Mouse (Mus musculus) spleen, embryonic (tissue): ENCODE measurements around the gene Fbxl15.

ENCODE experiments used
- CTCF ChIA-PET: fragments of 350-600 bp; sonication (Branson Sonifier 250); formaldehyde crosslinking; loops from one replicate; lab custom pipeline; 2022; lab: Charles Lee

Gene Fbxl15

GRCm38 (mm10) chr19:46344710-46345419 lies 16.9 kb downstream of the Fbxl15 start:
- CTCF ChIA-PET, result no interaction called here

DNA sequence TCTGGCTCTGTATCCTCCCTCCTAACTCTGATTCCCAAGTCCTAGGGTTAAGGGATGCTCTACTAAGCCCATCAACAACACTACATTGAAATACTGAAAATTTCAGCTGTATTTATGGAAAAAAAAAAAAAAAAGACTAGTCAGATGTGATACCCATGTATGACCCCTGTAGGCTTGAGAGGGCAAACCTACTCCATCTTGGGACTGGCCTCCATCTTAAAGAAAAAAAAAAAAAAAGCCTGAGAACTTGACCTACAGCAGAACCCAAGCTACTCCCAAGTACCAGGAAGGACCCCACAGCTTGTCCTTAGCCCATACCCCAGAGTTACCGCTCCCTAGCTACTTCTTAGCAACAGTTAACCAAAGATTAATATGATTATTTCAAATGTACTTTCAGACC lies 19.2 kb downstream of the Fbxl15 start:
- CTCF ChIA-PET, result interaction anchor here (0.6 to 0.7 kb wide), 3 partner anchors 22 to 791 kb away, joined by 3 to 7 read pairs (median 4); partner anchors contain the start of gene Calhm2

DNA sequence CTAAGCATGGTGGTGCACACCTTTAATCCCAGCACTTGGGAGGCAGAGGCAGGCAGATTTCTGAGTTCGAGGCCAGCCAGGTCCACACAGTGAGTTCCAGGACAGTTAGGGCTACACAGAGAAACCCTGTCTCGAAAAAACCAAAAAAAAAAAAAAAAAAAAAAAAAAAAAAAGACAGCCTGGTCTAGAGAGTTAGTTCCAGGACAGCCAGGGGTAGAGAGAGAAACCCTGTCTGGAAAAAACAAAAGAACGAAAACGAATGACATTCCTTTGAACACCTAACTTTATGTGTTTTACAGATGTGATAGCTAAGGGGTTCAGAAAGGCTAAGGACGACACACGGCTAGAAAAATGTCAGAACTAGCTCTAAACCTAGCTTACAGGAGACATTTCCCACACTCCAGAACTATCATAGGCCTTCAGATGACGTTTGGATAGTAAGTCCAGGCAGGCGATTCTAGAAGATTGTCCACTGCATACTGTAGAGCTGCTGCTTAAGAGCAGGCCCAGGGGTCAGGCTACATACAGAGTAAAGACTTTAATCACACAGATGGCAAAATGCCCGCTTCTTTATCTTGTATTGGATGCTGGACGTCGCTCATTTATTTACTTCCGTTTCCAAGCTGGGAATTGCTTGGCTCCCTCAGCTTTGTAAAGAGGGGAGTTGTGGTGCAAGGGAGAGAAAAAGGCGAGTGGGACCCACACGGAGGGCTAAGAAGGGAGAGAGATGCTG lies 20.1 kb downstream of the Fbxl15 start:
- CTCF ChIA-PET, result no interaction called here

- CTCF ChIA-PET, result no interaction called here
Measured at GRCm38 (mm10) chr19:46348761-46349458, 20.9 kb downstream of the Fbxl15 start.

DNA sequence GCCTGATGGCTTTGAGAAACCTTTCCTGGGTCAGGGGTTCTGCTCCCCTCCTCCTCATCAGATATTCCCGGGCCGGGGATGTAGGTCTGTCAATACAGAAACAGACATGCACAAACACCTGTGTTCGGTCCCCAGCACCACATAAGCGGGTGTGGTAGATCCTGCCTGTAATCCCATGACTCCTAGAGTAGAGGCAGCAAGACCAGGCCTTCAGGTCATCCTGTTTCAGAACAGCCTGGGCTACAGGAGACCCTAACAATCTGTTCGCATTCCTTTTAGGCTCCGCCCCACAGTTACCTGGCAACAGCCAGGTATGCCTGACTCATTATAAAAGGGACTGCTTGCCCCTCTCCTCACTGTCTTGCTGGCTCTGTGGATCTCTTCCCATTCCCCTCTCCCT lies 21.6 kb downstream of the Fbxl15 start:
- CTCF ChIA-PET, result no interaction called here

GRCm38 (mm10) chr19:46350168-46350932 lies 22.4 kb downstream of the Fbxl15 start, which contains the start of gene 2310034G01Rik:
2310034G01Rik (minus strand) TSS chr19:46350302.
- CTCF ChIA-PET, result no interaction called here

GRCm38 (mm10) chr19:46356701-46357138 lies 28.7 kb downstream of the Fbxl15 start:
- CTCF ChIA-PET, result no interaction called here

DNA sequence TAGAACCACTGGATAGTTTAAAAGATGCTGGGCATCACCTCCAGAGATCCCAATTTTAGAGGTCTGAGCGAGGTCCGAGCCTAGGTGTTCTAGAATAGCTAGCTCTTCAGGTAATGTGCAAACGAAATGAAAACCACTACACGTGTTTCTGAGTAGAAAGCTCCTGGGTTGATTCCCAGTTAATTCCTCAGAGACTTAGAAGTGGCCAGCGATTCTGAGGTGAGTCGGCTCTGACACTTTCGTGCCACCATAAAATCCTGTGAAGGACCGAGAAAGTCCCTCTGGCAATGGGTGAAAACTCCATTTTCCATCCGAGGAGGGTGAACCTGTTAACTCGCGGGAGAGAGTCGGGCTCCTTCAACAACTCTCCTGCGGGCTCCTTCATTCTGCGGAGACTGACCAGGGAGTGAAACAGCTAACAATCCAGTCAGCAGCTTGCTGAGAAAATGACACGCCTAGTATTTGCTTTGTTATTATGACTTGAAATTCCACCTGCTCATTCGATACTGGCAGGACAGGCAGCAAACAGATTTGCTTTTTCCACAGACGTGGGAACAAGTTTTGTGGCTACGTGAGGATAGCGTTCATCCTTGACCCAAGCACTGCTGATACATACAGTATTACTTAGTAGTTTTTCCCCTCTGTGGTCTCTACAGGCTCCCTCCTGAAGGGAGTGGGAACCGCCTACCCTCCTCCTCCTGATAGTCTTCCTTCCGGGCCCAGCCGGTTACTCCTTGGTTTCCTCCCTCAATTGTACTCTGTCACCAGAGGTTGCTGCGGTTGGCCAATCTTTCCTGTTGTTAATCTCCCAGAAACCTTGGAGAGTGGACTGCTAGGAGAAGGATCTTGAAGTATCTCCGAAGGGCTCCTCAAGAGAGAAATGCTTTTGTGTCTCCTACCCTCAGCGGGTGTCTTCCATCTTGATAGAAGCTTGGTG lies 29.6 kb downstream of the Fbxl15 start:
- CTCF ChIA-PET, result no interaction called here

DNA sequence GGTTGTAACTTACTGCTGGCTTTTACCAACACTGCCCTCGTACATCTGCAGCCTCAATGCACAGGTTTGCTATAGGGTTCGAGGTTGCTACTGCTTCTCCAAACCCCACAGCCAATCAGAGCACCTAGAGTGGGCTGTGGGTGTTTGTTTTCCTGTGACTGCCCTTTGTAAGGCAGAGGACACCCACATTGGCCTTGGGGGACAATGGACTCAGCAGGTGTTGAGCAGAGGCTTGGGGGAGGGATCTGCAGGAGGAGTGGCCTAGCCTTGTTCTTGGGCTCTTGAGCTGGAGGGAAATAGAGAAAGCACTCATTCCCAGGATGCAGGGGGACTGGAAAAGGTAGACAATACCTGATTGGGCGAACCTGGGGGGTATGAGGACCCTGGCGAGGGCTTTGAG lies 30.4 kb downstream of the Fbxl15 start:
- CTCF ChIA-PET, result no interaction called here

- CTCF ChIA-PET, result no interaction called here
Measured at GRCm38 (mm10) chr19:46362104-46362503, 34.1 kb downstream of the Fbxl15 start.

DNA sequence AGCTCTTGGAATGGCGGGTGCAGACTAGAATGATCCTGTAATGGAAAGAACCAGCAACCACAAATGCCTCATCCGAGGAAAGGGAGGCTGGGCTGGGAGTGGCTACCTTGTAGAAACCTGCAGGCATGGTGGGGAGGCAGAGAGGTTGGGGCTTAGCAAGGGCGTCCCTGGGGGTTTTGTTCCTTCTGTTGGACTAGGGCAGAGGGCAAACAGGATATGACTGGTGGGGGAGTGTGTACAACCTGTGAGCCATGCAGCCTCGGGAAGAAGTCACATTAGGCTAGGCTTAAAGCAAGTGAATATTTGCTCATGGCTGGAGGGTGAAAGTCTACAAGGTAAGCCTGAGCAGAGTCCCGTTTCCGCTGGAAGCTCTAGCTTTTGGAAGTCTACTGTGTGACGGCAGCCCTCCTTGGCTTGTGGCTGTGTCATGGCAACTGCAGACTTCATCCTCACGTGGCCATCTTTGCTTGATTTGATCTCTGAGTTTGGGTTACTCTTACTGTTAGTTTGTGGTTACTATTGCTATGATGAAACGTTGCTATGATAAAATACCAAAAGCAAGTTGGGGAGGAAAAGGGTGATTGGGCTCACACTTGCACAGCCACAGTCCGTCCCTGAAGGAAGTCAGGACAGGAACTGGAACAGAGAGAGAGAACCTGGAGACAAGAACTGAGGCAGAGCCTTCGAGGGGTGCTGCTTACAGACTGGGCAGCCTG lies 35.5 kb downstream of the Fbxl15 start:
- CTCF ChIA-PET, result no interaction called here

- CTCF ChIA-PET, result interaction anchor here (0.7 kb wide), 1 partner anchor 42 kb away, joined by 3 read pairs; no protein-coding TSS in a partner anchor
Measured at GRCm38 (mm10) chr19:46367798-46368590, 40.0 kb downstream of the Fbxl15 start.

DNA sequence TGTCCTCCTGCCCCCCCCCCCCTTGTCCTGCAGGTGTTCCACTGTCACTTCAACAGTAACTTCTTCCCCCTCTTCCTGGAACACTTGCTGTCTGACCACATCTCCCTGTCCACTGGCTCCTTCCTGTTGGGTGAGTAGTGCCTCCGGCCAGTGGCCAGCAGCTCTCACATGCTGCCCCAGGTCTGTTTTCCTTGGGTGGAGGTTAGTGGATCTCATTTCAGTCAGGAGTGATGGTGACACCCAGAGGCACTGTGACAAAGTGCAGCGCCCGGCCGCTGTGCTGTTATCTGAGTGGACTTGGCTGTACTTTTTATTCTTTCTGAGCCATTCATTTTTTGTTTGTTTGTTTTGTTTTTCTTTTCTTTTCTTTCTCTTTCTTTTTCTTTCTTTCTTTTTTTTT lies 41.2 kb downstream of the Fbxl15 start:
- CTCF ChIA-PET, result interaction anchor here (0.5 to 0.6 kb wide), 2 partner anchors 22 to 233 kb away, joined by 3 to 7 read pairs; no protein-coding TSS in a partner anchor

DNA sequence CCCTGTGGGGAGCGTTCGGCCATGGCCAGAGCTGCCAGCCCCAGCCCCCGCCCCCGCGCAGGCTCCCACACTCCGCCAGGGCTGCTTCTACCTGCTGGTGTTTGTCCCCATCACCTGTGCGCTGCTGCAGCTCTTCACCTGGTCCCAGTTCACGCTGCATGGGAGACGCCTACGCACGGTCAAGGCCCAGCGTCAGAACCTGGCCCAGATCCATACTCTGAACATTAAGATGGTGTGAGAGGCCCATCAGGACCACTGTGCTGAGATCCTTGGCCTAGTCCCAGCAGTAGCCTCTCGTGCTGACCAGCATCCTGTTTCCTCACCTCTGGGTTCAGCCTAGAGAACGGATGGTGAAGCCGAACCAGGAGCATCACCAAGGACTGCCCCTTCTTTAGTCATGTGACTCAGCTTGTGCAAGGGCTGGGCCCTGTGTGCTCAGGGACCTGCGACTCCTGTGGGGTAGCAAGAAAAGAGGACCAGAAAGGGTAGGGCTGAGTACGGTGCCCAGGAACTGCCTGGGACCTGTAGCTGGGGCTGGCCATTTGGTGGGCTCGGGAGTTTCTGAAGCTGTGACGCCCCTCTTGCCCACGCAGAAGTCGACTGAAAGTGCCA lies 46.6 kb downstream of the Fbxl15 start:
- CTCF ChIA-PET, result no interaction called here

DNA sequence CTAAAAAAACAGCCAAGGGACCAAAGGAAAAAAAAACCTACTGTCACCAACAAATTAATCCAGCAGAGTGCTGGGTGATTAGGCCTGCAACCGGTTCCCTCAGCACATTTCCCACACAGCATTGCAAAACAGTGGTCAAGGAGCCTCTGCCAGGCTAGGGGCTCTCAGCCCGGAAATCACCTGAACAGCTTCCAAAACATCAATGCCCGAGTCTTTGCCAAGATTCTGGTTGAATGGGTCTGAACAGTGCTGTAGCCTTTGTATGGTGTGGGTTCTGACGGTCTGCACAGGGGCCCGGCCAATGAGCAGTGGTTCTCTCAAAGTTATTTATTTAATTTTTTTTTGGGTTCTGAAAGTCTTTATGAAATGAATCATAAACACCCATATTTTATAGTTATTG lies 47.5 kb downstream of the Fbxl15 start:
- CTCF ChIA-PET, result interaction anchor here (0.6 kb wide), 1 partner anchor 292 kb away, joined by 3 read pairs; no protein-coding TSS in a partner anchor

GRCm38 (mm10) chr19:46375891-46376290 lies 47.9 kb downstream of the Fbxl15 start:
- CTCF ChIA-PET, result no interaction called here
